Mouse (Mus musculus): ENCODE data around the gene Cped1. TPM values are rescaled to one million over a fixed set of nuclear protein-coding genes. Genes with fewer than 3 reads are reported as not detected.
A peak's percentile ranks its signal among the peaks of the same experiment; 100 is the strongest.

Gene Cped1
- polyA plus RNA-seq, 1 experiment from 2014 or later: 3.2 TPM

DNA sequence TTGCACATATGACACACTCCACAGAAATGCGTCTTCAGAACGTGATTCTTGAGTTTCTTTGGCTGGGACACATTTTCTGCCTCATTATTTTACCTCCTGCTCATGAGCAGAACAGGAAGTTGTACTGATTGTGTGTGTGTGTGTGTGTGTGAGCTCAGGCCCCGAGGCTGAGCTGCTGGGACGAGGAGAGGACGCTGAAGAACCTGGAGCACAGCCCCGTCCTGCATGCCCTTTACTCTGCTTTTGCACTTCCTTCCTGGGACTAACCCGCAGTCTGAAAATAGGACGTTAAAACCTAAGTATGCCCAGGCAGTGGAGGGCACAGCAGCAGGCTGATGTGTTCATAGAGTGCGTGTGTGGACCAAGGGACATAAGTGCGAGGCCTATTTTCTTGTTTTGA, 33.9 kb downstream of the Cped1 start:
- WGBS: 68% methylated on average over 10 of the region's 10 CpGs
- no peak overlapping the region for H3K4me3 ChIP-seq (replicated peaks; ENCODE audit: low read length)
- no peaks in the 10 kb centered on the region for H3K36me3 ChIP-seq (ENCODE audit: control insufficient read depth, insufficient read depth)
- no peak overlapping the region for H3K27ac ChIP-seq (ENCODE audit: low read length)
- no peak for ATAC-seq
- no peak overlapping the region for H3K9ac ChIP-seq (replicated peaks; ENCODE audit: low read depth, low read length)
- H3K4me2 ChIP-seq (ENCODE audit: low read length): no peak overlapping the region
- no peaks in the 10 kb centered on the region for H3K4me1 ChIP-seq (replicated peaks; ENCODE audit: control insufficient read depth, insufficient read depth, low read length)
- no peaks in the 10 kb centered on the region for H3K9me3 ChIP-seq (ENCODE audit: control insufficient read depth, low read length)
- no peaks in the 10 kb centered on the region for H3K27me3 ChIP-seq (replicated peaks; ENCODE audit: control insufficient read depth, insufficient read depth, low read length)

DNA sequence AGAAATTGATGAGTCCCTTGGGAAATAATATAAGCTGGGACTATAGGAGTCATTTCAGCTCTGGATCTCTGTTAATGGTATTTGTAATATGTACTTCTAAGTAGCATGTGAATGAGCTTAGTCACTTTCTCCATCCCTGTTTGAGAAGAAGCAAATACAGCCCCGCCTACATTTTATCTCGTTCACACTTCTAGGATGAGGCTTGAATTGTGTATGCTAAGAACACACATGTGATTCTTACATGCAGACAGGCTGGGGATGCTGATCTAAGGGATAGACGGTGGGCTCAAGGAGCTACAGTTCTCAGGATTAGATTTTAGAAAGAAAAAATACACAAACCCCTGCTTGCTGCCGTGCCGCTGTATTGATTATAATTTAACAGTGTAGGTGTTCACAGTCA, 35.0 kb downstream of the Cped1 start:
- 83% methylated on average over 5 of the region's 5 CpGs for WGBS
- Histone ChIP-seq H3K9me3 (ENCODE audit: control insufficient read depth, low read length) (no peaks in the 10 kb centered on the region), H3K36me3 (ENCODE audit: control insufficient read depth, insufficient read depth) (no peaks in the 10 kb centered on the region), H3K4me1 (replicated peaks; ENCODE audit: control insufficient read depth, insufficient read depth, low read length) (no peaks in the 10 kb centered on the region), H3K9ac (replicated peaks; ENCODE audit: low read depth, low read length) (no peak overlapping the region), H3K4me2 (ENCODE audit: low read length) (no peak overlapping the region), H3K27ac (ENCODE audit: low read length) (no peak overlapping the region), H3K27me3 (replicated peaks; ENCODE audit: control insufficient read depth, insufficient read depth, low read length) (no peaks in the 10 kb centered on the region), H3K4me3 (replicated peaks; ENCODE audit: low read length) (no peak overlapping the region)
- no peak for ATAC-seq

- no peaks in the 10 kb centered on the region for H3K4me1 ChIP-seq (replicated peaks; ENCODE audit: control insufficient read depth, insufficient read depth, low read length)
- WGBS: 81% methylated on average over 3 of the region's 3 CpGs
- no peak overlapping the region for H3K4me3 ChIP-seq (replicated peaks; ENCODE audit: low read length)
- H3K9ac ChIP-seq (replicated peaks; ENCODE audit: low read depth, low read length): no peak overlapping the region
- no peak overlapping the region for H3K27ac ChIP-seq (ENCODE audit: low read length)
- no peaks in the 10 kb centered on the region for H3K36me3 ChIP-seq (ENCODE audit: control insufficient read depth, insufficient read depth)
- H3K27me3 ChIP-seq (replicated peaks; ENCODE audit: control insufficient read depth, insufficient read depth, low read length): no peaks in the 10 kb centered on the region
- H3K4me2 ChIP-seq (ENCODE audit: low read length): no peak overlapping the region
- ATAC-seq: no peak
- no peaks in the 10 kb centered on the region for H3K9me3 ChIP-seq (ENCODE audit: control insufficient read depth, low read length)
Observed at GRCm38 (mm10) chr6:22021315-22021714, 35.6 kb downstream of the Cped1 start.

DNA sequence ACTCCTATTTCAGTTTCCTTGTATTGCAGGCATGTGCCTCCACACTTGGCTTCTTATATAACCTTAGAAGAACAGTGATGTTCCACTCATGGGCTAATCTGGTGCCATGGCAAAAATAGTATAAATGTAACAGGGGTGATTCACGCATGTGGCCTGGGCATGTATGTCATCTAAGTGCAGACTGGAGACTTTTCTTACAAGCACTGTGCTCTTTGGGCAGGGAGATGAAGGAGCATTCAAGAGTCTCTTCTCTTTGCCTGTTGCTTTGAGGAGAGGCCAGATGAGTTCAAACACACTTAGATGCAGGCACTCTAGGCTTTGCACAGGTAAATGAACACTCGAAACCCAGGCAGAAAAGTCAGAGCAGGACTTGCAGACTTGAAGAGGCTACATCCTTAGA, 38.5 kb downstream of the Cped1 start:
- no peak overlapping the region for H3K27ac ChIP-seq (ENCODE audit: low read length)
- 93% methylated on average over 2 of the region's 2 CpGs for WGBS
- H3K4me2 ChIP-seq (ENCODE audit: low read length): no peak overlapping the region
- no peak overlapping the region for H3K4me3 ChIP-seq (replicated peaks; ENCODE audit: low read length)
- no peak for ATAC-seq
- no peaks in the 10 kb centered on the region for H3K9me3 ChIP-seq (ENCODE audit: control insufficient read depth, low read length)
- no peaks in the 10 kb centered on the region for H3K4me1 ChIP-seq (replicated peaks; ENCODE audit: control insufficient read depth, insufficient read depth, low read length)
- H3K27me3 ChIP-seq (replicated peaks; ENCODE audit: control insufficient read depth, insufficient read depth, low read length): no peaks in the 10 kb centered on the region
- H3K9ac ChIP-seq (replicated peaks; ENCODE audit: low read depth, low read length): no peak overlapping the region
- no peaks in the 10 kb centered on the region for H3K36me3 ChIP-seq (ENCODE audit: control insufficient read depth, insufficient read depth)

- Histone ChIP-seq H3K4me1 (replicated peaks; ENCODE audit: control insufficient read depth, insufficient read depth, low read length) (no peaks in the 10 kb centered on the region), H3K9ac (replicated peaks; ENCODE audit: low read depth, low read length) (no peak overlapping the region), H3K4me3 (replicated peaks; ENCODE audit: low read length) (peak overlapping the region; percentile 27), H3K27ac (ENCODE audit: low read length) (no peak overlapping the region), H3K36me3 (ENCODE audit: control insufficient read depth, insufficient read depth) (no peaks in the 10 kb centered on the region), H3K9me3 (ENCODE audit: control insufficient read depth, low read length) (no peaks in the 10 kb centered on the region), H3K4me2 (ENCODE audit: low read length) (peak overlapping the region; percentile 46), H3K27me3 (replicated peaks; ENCODE audit: control insufficient read depth, insufficient read depth, low read length) (no peaks in the 10 kb centered on the region)
- 9% methylated on average over 17 of the region's 17 CpGs for WGBS
- 0 out of 2 replicates have a peak, but pooled peaks have one; percentile 53 for ATAC-seq
Observed at GRCm38 (mm10) chr6:22025584-22026357, 40.1 kb downstream of the Cped1 start.

DNA sequence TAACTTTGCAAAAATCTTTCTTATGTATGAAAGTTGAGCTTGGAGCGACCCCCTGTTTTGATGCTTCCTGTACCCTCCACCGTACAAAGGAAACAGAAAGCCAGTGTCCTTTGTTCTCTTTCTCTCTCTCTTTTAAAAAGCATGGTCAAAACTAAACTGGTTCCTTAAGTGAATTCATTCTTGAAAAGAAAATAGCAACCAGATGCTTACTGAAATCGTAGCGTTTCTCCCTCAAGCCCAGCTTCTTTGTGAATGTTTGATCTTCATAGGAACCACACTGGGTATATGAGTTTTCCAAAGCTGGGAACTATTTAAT, 40.6 kb downstream of the Cped1 start:
- peak; percentile 56 for ATAC-seq
- H3K9me3 ChIP-seq (ENCODE audit: control insufficient read depth, low read length): no peaks in the 10 kb centered on the region
- no peaks in the 10 kb centered on the region for H3K36me3 ChIP-seq (ENCODE audit: control insufficient read depth, insufficient read depth)
- H3K27ac ChIP-seq (ENCODE audit: low read length): no peak overlapping the region
- H3K9ac ChIP-seq (replicated peaks; ENCODE audit: low read depth, low read length): no peak overlapping the region
- H3K4me3 ChIP-seq (replicated peaks; ENCODE audit: low read length): peak overlapping the region; percentile 27
- no peaks in the 10 kb centered on the region for H3K27me3 ChIP-seq (replicated peaks; ENCODE audit: control insufficient read depth, insufficient read depth, low read length)
- peak overlapping the region; percentile 46 for H3K4me2 ChIP-seq (ENCODE audit: low read length)
- WGBS: 4% methylated on average over 4 of the region's 4 CpGs
- no peaks in the 10 kb centered on the region for H3K4me1 ChIP-seq (replicated peaks; ENCODE audit: control insufficient read depth, insufficient read depth, low read length)

- 50% methylated on average over 9 of the region's 9 CpGs for WGBS
- Histone ChIP-seq H3K9ac (replicated peaks; ENCODE audit: low read depth, low read length) (no peak overlapping the region), H3K4me3 (replicated peaks; ENCODE audit: low read length) (no peak overlapping the region), H3K27ac (ENCODE audit: low read length) (no peak overlapping the region), H3K36me3 (ENCODE audit: control insufficient read depth, insufficient read depth) (no peaks in the 10 kb centered on the region), H3K4me1 (replicated peaks; ENCODE audit: control insufficient read depth, insufficient read depth, low read length) (no peaks in the 10 kb centered on the region), H3K4me2 (ENCODE audit: low read length) (no peak overlapping the region; the same call in 1 of the 2 replicates), H3K9me3 (ENCODE audit: control insufficient read depth, low read length) (no peaks in the 10 kb centered on the region), H3K27me3 (replicated peaks; ENCODE audit: control insufficient read depth, insufficient read depth, low read length) (no peaks in the 10 kb centered on the region)
- peak; percentile 68; the same call in 1 of the 2 replicates for ATAC-seq
Observed at GRCm38 (mm10) chr6:22026761-22027594, 41.3 kb downstream of the Cped1 start.

DNA sequence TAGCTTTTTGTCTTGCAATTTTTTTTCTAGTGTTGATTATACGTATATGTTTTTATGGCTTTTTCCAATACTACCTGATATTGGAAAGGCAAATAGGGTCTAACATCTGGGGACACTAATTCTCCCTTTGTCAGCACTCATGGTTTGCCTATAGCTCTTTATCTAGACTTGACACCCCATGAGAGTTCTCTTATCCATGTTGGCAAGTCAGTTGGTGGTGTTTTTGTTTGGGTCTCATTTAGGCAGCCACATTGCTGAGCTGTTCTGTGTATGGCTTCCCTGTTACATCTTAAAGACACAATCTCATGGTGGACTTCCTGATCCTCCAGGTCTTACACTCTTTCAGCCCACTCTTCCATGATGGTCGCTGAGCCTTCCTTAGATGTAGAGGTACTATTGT, 42.1 kb downstream of the Cped1 start:
- no peak overlapping the region for H3K4me2 ChIP-seq (ENCODE audit: low read length)
- H3K27ac ChIP-seq (ENCODE audit: low read length): no peak overlapping the region
- ATAC-seq: no peak
- no peaks in the 10 kb centered on the region for H3K36me3 ChIP-seq (ENCODE audit: control insufficient read depth, insufficient read depth)
- H3K4me3 ChIP-seq (replicated peaks; ENCODE audit: low read length): no peak overlapping the region
- H3K9me3 ChIP-seq (ENCODE audit: control insufficient read depth, low read length): no peaks in the 10 kb centered on the region
- H3K4me1 ChIP-seq (replicated peaks; ENCODE audit: control insufficient read depth, insufficient read depth, low read length): no peaks in the 10 kb centered on the region
- H3K9ac ChIP-seq (replicated peaks; ENCODE audit: low read depth, low read length): no peak overlapping the region
- 98% methylated on average over 2 of the region's 2 CpGs for WGBS
- H3K27me3 ChIP-seq (replicated peaks; ENCODE audit: control insufficient read depth, insufficient read depth, low read length): no peaks in the 10 kb centered on the region

GRCm38 (mm10) chr6:22030381-22030780, 44.7 kb downstream of the Cped1 start:
- ATAC-seq: no peak
- WGBS: 80% methylated on average over 7 of the region's 7 CpGs
- Histone ChIP-seq H3K4me2 (ENCODE audit: low read length) (no peak overlapping the region), H3K27me3 (replicated peaks; ENCODE audit: control insufficient read depth, insufficient read depth, low read length) (no peaks in the 10 kb centered on the region), H3K9ac (replicated peaks; ENCODE audit: low read depth, low read length) (no peak overlapping the region), H3K27ac (ENCODE audit: low read length) (no peak overlapping the region), H3K4me1 (replicated peaks; ENCODE audit: control insufficient read depth, insufficient read depth, low read length) (no peaks in the 10 kb centered on the region), H3K36me3 (ENCODE audit: control insufficient read depth, insufficient read depth) (no peaks in the 10 kb centered on the region), H3K4me3 (replicated peaks; ENCODE audit: low read length) (no peak overlapping the region), H3K9me3 (ENCODE audit: control insufficient read depth, low read length) (no peaks in the 10 kb centered on the region)

Measured in forebrain, embryonic 16.5 days (tissue).